ENCODE assay signal across 9 mouse cellular contexts in the genomic region with DNA sequence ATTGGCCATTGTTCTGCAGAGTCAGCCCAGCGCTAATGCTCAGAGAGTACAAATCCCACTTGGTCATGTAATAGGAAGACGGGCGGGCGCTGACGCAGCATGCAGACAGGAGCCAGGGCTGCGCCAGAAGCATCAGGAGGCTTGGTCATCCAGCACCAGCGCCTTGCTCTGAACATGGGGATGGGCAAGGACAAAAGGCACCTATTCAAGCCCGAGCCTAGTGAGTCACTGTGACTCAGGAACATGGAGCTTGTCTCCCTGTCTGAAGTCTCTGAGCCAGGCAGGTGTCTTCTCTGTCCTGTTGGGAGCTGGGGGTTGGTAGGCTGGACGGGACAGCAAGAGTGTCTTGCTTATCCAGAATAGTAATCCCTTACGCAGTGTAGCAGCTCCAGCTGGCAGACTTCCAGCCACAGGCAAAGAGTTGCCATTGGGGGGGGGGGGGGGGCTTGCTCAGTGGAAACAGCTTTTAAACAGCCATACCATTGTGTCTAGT. TPM values are rescaled to one million over a fixed set of nuclear protein-coding genes. Genes with fewer than 3 reads are reported as not detected.
DNase-seq lines count a peak whose midpoint lies in the region; ATAC-seq and TF ChIP-seq lines count a peak whose summit lies in the region.
"Had no signal": no experiment of that assay in that cellular context is flagged by ENCODE, and none has a peak within 500 bp of the region (broad histone marks: within the 10 kb centered on the region; RNA-seq: fewer than 3 reads in every experiment).

No protein-coding gene starts in this region.

- 0 out of 2 replicates have a peak overlapping the region, but pooled peaks have one; percentile 16 for H3K9ac ChIP-seq in heart, embryonic 11.5 days (ENCODE audit: low read depth, low read length)
- no peak overlapping the region for H3K9ac ChIP-seq in heart, adult 2 months (ENCODE audit: low read depth, low read length)
- no peak overlapping the region for H3K9ac ChIP-seq in hindbrain, embryonic 13.5 days

- H3K27ac ChIP-seq in heart, embryonic 11.5 days (ENCODE audit: low read depth, low read length), result no peak overlapping the region
- no peak overlapping the region for H3K27ac ChIP-seq in heart, adult 2 months
- H3K27ac ChIP-seq in hindbrain, embryonic 13.5 days, result peak overlapping the region; percentile 62
- H3K27ac ChIP-seq: macrophage had no signal

- TF ChIP-seq CTCF in heart, adult 2 months (IDR thresholded peaks at IDR 0.05), result no peak

- no peak for ATAC-seq in heart, embryonic 11.5 days (replicated peaks; ENCODE audit: insufficient number of reproducible peaks, low FRiP score, low TSS enrichment)
- ATAC-seq in hindbrain, embryonic 13.5 days (ENCODE audit: low FRiP score), result 0 out of 2 replicates have a peak, but pooled peaks have one; percentile 28

- no peak for TF ChIP-seq POLR2A in heart, adult 2 months (IDR thresholded peaks at IDR 0.05; ENCODE audit: insufficient read depth, low read depth, low read length)

- no peaks in the 10 kb centered on the region for H3K9me3 ChIP-seq in heart, embryonic 11.5 days (replicated peaks; ENCODE audit: control insufficient read depth, low read length)
- no peaks in the 10 kb centered on the region for H3K9me3 ChIP-seq in hindbrain, embryonic 13.5 days

- DNase-seq in heart, adult 2 months, result no peak
- peak; percentile 65 for DNase-seq in right cerebral cortex, postnatal 4 days
- no peak for DNase-seq in right cerebral cortex, adult 2 months (ENCODE audit: low spot score in 2 of 2)
- DNase-seq in embryo, embryonic 9.5 days (ENCODE audit: extremely low spot score), result no peak
- no peak for DNase-seq in yolk sac, embryonic 10.5 days (ENCODE audit: low spot score)
- DNase-seq in natural killer cell, adult 2 months (ENCODE audit: low spot score in 2 of 2), result no peak

- intact Hi-C loops in heart, adult 2 months (cut with DNase I), result no loop called here

- H3K79me2 ChIP-seq in heart, adult 2 months (replicated peaks; ENCODE audit: control insufficient read depth, insufficient read depth, low read length), result no peaks in the 10 kb centered on the region

- peak overlapping the region; percentile 32 for H3K4me2 ChIP-seq in heart, embryonic 11.5 days
- peak overlapping the region; percentile 19; the same call in 1 of the 2 replicates for H3K4me2 ChIP-seq in hindbrain, embryonic 13.5 days

- peaks cover 9% of the 10 kb centered on the region; the same call in 1 of the 2 replicates for H3K4me1 ChIP-seq in heart, embryonic 11.5 days (ENCODE audit: control insufficient read depth, insufficient read depth, low read length)
- peaks cover 2% of the 10 kb centered on the region for H3K4me1 ChIP-seq in heart, adult 2 months (ENCODE audit: control insufficient read depth, insufficient read depth, low read length)
- peaks cover 4% of the 10 kb centered on the region for H3K4me1 ChIP-seq in hindbrain, embryonic 13.5 days (replicated peaks)

- H3K36me3 ChIP-seq in heart, embryonic 11.5 days (ENCODE audit: control insufficient read depth, insufficient read depth, low read length), result no peaks in the 10 kb centered on the region
- H3K36me3 ChIP-seq in heart, adult 2 months (ENCODE audit: control insufficient read depth, insufficient read depth, low read length), result no peaks in the 10 kb centered on the region
- H3K36me3 ChIP-seq in hindbrain, embryonic 13.5 days, result no peaks in the 10 kb centered on the region

- no peaks in the 10 kb centered on the region for H3K27me3 ChIP-seq in heart, embryonic 11.5 days (ENCODE audit: control insufficient read depth, insufficient read depth, low read length)
- H3K27me3 ChIP-seq in heart, adult 2 months (ENCODE audit: control insufficient read depth, insufficient read depth, low read length), result no peaks in the 10 kb centered on the region
- no peaks in the 10 kb centered on the region for H3K27me3 ChIP-seq in hindbrain, embryonic 13.5 days

- no peak overlapping the region for H3K4me3 ChIP-seq in heart, embryonic 11.5 days (ENCODE audit: low read depth, low read length)
- H3K4me3 ChIP-seq in heart, adult 2 months, result no peak overlapping the region
- H3K4me3 ChIP-seq in hindbrain, embryonic 13.5 days, result no peak overlapping the region

- WGBS in heart, embryonic 11.5 days (ENCODE audit: insufficient replicate concordance), result 44% methylated on average over 10 of the region's 10 CpGs
- 47% methylated on average over 10 of the region's 10 CpGs for WGBS in heart, adult 2 months
- 65% methylated on average over 10 of the region's 10 CpGs for WGBS in hindbrain, embryonic 13.5 days

- TF ChIP-seq EP300 in heart, adult 2 months (IDR thresholded peaks at IDR 0.05; ENCODE audit: insufficient read depth, low read depth, low read length), result no peak

RNA-seq across cellular contexts. Expression of gene Ywhag, which starts 11.5 kb away (rescaled TPM):
- 103 and 108 TPM in 2 replicates for polyA plus RNA-seq in heart, embryonic 11.5 days (2014; fragmentation: Nextera tagmentation; extraction: Ambion mirVana)
- total RNA-seq in heart, adult 2 months (2021), result 100 to 1,000 TPM; 275 to 304 TPM
- 99.0 and 116 TPM in 2 replicates for polyA plus RNA-seq in heart, adult 2 months (2012; rRNA removed)
- 646 and 674 TPM in 2 replicates for polyA plus RNA-seq in hindbrain, embryonic 13.5 days (2015; fragmentation: Nextera tagmentation; extraction: Ambion mirVana)

RNA-seq across cellular contexts. Expression of gene Ssc4d, which starts 28.4 kb away (rescaled TPM):
- 0.93 and 2.3 TPM in 2 replicates for polyA plus RNA-seq in heart, embryonic 11.5 days (2014; fragmentation: Nextera tagmentation; extraction: Ambion mirVana)
- under 1 TPM; 0.09 to 0.21 TPM for total RNA-seq in heart, adult 2 months (2021)
- 1.0 and 1.6 TPM in 2 replicates for polyA plus RNA-seq in heart, adult 2 months (2012; rRNA removed)
- 0.61 and 1.4 TPM in 2 replicates for polyA plus RNA-seq in hindbrain, embryonic 13.5 days (2015; fragmentation: Nextera tagmentation; extraction: Ambion mirVana)

RNA-seq across cellular contexts. Expression of gene Zp3, which starts 33.9 kb away (rescaled TPM):
- polyA plus RNA-seq in heart, embryonic 11.5 days (2014; fragmentation: Nextera tagmentation; extraction: Ambion mirVana), result 0.16 TPM in 1 of 2 replicates, not detected in the other
- total RNA-seq in heart, adult 2 months (2021), result not detected
- polyA plus RNA-seq in heart, adult 2 months (2012; rRNA removed), result not detected in 2 replicates
- 0.17 TPM in 1 of 2 replicates, not detected in the other for polyA plus RNA-seq in hindbrain, embryonic 13.5 days (2015; fragmentation: Nextera tagmentation; extraction: Ambion mirVana)
- polyA plus RNA-seq: macrophage had no signal

RNA-seq across cellular contexts. Expression of gene Dtx2, which starts 48.6 kb away (rescaled TPM):
- polyA plus RNA-seq in heart, embryonic 11.5 days (2014; fragmentation: Nextera tagmentation; extraction: Ambion mirVana), result 24.7 and 27.2 TPM in 2 replicates
- 1 to 10 TPM; 6.3 to 7.3 TPM for total RNA-seq in heart, adult 2 months (2021)
- 9.7 and 10.9 TPM in 2 replicates for polyA plus RNA-seq in heart, adult 2 months (2012; rRNA removed)
- 25.6 and 28.3 TPM in 2 replicates for polyA plus RNA-seq in hindbrain, embryonic 13.5 days (2015; fragmentation: Nextera tagmentation; extraction: Ambion mirVana)

RNA-seq across cellular contexts. Expression of gene Hspb1, which starts 58.2 kb away (rescaled TPM):
- polyA plus RNA-seq in heart, embryonic 11.5 days (2014; fragmentation: Nextera tagmentation; extraction: Ambion mirVana), result 815 and 827 TPM in 2 replicates
- total RNA-seq in heart, adult 2 months (2021), result 100 to 1,000 TPM; 434 to 446 TPM
- 427 and 635 TPM in 2 replicates for polyA plus RNA-seq in heart, adult 2 months (2012; rRNA removed)
- 8.9 and 10.3 TPM in 2 replicates for polyA plus RNA-seq in hindbrain, embryonic 13.5 days (2015; fragmentation: Nextera tagmentation; extraction: Ambion mirVana)
